10 mouse cellular contexts compared by ENCODE assay signal in genomic region chr2:130293486-130293885, GRCm38 (mm10). TPM values are rescaled to one million over a fixed set of nuclear protein-coding genes. Genes with fewer than 3 reads are reported as not detected.
DNase-seq lines count a peak whose midpoint lies in the region; ATAC-seq lines count a peak whose summit lies in the region.
"Had no signal": no experiment of that assay in that cellular context is flagged by ENCODE, and none has a peak within 500 bp of the region (broad histone marks: within the 10 kb centered on the region; RNA-seq: fewer than 3 reads in every experiment).

No protein-coding gene starts in this region.

- H3K4me2 ChIP-seq in stomach, embryonic 16.5 days (ENCODE audit: low read depth, low read length): 0 out of 2 replicates have a peak overlapping the region, but pooled peaks have one; percentile 11

- no peak overlapping the region for H3K4me3 ChIP-seq in heart, embryonic 10.5 days
- H3K4me3 ChIP-seq in stomach, embryonic 16.5 days (replicated peaks; ENCODE audit: low read length): no peak overlapping the region

- H3K9ac ChIP-seq in stomach, embryonic 16.5 days (ENCODE audit: low read length): 0 out of 2 replicates have a peak overlapping the region, but pooled peaks have one; percentile 2

- H3K4me1 ChIP-seq in heart, embryonic 10.5 days: peaks cover 38% of the 10 kb centered on the region
- peaks cover 15% of the 10 kb centered on the region; the same call in 1 of the 2 replicates for H3K4me1 ChIP-seq in stomach, embryonic 16.5 days (ENCODE audit: control insufficient read depth, insufficient read depth, low read length)

- peaks cover 63% of the 10 kb centered on the region for H3K27me3 ChIP-seq in heart, embryonic 10.5 days (ENCODE audit: insufficient read depth, poor library complexity, severe bottlenecking)
- 0 out of 2 replicates have a peak, but pooled peaks cover 8% of the 10 kb centered on the region for H3K27me3 ChIP-seq in stomach, embryonic 16.5 days (ENCODE audit: control insufficient read depth, insufficient read depth, low read length)

- DNase-seq in heart, adult 9 months (ENCODE audit: low spot score in 2 of 2): peak; percentile 18 to 34
- DNase-seq in heart, embryonic 10.5 days (ENCODE audit: low spot score): no peak
- DNase-seq in lung, postnatal 10 days: peak; percentile 15
- no peak for DNase-seq in lung, postnatal 14 days
- DNase-seq in induced T-regulatory cell, adult 2 months (ENCODE audit: low read depth): peak; percentile 30
- DNase-seq in right cerebral cortex, adult 18-20 months: no peak
- DNase-seq: adrenal gland, postnatal 36 days; layer of hippocampus, postnatal 36 days had no signal

- no peaks in the 10 kb centered on the region for H3K9me3 ChIP-seq in heart, embryonic 10.5 days
- H3K9me3 ChIP-seq in stomach, embryonic 16.5 days (replicated peaks; ENCODE audit: control insufficient read depth, low read length): no peaks in the 10 kb centered on the region

- WGBS in heart, embryonic 10.5 days: 5% methylated on average over 4 of the region's 4 CpGs
- 4% methylated on average over 4 of the region's 4 CpGs for WGBS in stomach, embryonic 16.5 days

- H3K36me3 ChIP-seq in heart, embryonic 10.5 days: 0 out of 2 replicates have a peak, but pooled peaks cover 2% of the 10 kb centered on the region
- no peaks in the 10 kb centered on the region for H3K36me3 ChIP-seq in stomach, embryonic 16.5 days (ENCODE audit: control insufficient read depth, insufficient read depth, low read length)

- H3K27ac ChIP-seq in heart, embryonic 10.5 days: no peak overlapping the region
- no peak overlapping the region for H3K27ac ChIP-seq in stomach, embryonic 16.5 days (ENCODE audit: low read length)

- no peak for ATAC-seq in stomach, embryonic 16.5 days (ENCODE audit: insufficient read depth, low FRiP score)
- ATAC-seq in cerebellum, adult (ENCODE audit: insufficient number of reproducible peaks, low FRiP score, low TSS enrichment): no peak

RNA-seq across cellular contexts. Expression of gene Ebf4, which starts 1.5 kb away (rescaled TPM):
- polyA plus RNA-seq in heart, embryonic 10.5 days (2016; fragmentation: Nextera tagmentation; extraction: Ambion mirVana): 0.42 and 1.1 TPM in 2 replicates
- 1.4 and 2.1 TPM in 2 replicates for polyA plus RNA-seq in stomach, embryonic 16.5 days (2015; fragmentation: Nextera tagmentation; extraction: Ambion mirVana)

RNA-seq across cellular contexts. Expression of gene Idh3b, which starts 9.1 kb away (rescaled TPM):
- polyA plus RNA-seq in heart, embryonic 10.5 days (2016; fragmentation: Nextera tagmentation; extraction: Ambion mirVana): 198 and 238 TPM in 2 replicates
- 185 and 187 TPM in 2 replicates for polyA plus RNA-seq in stomach, embryonic 16.5 days (2015; fragmentation: Nextera tagmentation; extraction: Ambion mirVana)

RNA-seq across cellular contexts. Expression of gene Nop56, which starts 19.3 kb away (rescaled TPM):
- polyA plus RNA-seq in heart, embryonic 10.5 days (2016; fragmentation: Nextera tagmentation; extraction: Ambion mirVana): 258 and 379 TPM in 2 replicates
- polyA plus RNA-seq in stomach, embryonic 16.5 days (2015; fragmentation: Nextera tagmentation; extraction: Ambion mirVana): 221 and 222 TPM in 2 replicates

Comparison
In these comparisons a context has a peak if more than half of its experiments do, and no peak if none do; other contexts are left out.
1. DNase-seq: peak in heart, adult 9 months (2 of 2), lung, postnatal 10 days (single experiment) and induced T-regulatory cell, adult 2 months (single experiment); none in heart, embryonic 10.5 days (single experiment), lung, postnatal 14 days (single experiment) and right cerebral cortex, adult 18-20 months (single experiment).